Mouse (Mus musculus) heart, embryonic 14.5 days (tissue): ENCODE data around the gene Iqce. TPM values are rescaled to one million over a fixed set of nuclear protein-coding genes. Genes with fewer than 3 reads are reported as not detected.
A peak's percentile ranks its signal among the peaks of the same experiment; 100 is the strongest.
"Not testable (repeated sequence)": the region's sequence is repeated elsewhere in the genome, so short reads cannot be mapped to it uniquely, and the experiment has no call there.

Experiments
- ATAC-seq: fragments of 200-750 bp; cut with Nextera tagmentation; 2 replicates; pipeline ENCODE4 v1.8.0; 2017; ENCODE audit warnings: low read depth, moderate TSS enrichment; ENCODE audit not compliant: insufficient number of reproducible peaks, insufficient read depth, low FRiP score
- H3K27ac ChIP-seq, 2 experiments: fragments of 200-500 bp in 1 of 2; fragments of 300-500 bp in 1 of 2; sonication (generic) in 1 of 2; replicated peaks in 1 of 2; 2 replicates each; pipeline ENCODE4 v1.5.1; 2012 to 2014; ENCODE audit warnings: low read depth in 2 of 2, low read length in 2 of 2, control low read depth in 1 of 2, mild to moderate bottlenecking in 1 of 2, mixed read lengths in 1 of 2; ENCODE audit not compliant: control insufficient read depth in 1 of 2, insufficient read depth in 1 of 2
- H3K27me3 ChIP-seq: fragments of 300-500 bp; sonication (generic); 2 replicates; pipeline ENCODE4 v1.6.1; 2014; ENCODE audit warnings: mild to moderate bottlenecking, low read length, control low read depth; ENCODE audit not compliant: control insufficient read depth, insufficient read depth
- H3K36me3 ChIP-seq: fragments of 300-500 bp; sonication (generic); 2 replicates; pipeline ENCODE4 v1.6.1; 2014; ENCODE audit warnings: mild to moderate bottlenecking, control low read depth, low read length, mixed read lengths; ENCODE audit not compliant: control insufficient read depth, insufficient read depth
- H3K4me1 ChIP-seq, 2 experiments: fragments of 200-500 bp in 1 of 2; fragments of 300-500 bp in 1 of 2; sonication (generic) in 1 of 2; 2 replicates each; pipeline ENCODE4 v1.6.1; 2012 to 2014; ENCODE audit warnings: low read length in 2 of 2, control low read depth in 1 of 2, mixed read lengths in 1 of 2; ENCODE audit not compliant: control insufficient read depth in 2 of 2, insufficient read depth in 2 of 2
- H3K4me2 ChIP-seq: fragments of 300-500 bp; sonication (generic); 2 replicates; pipeline ENCODE4 v1.6.1; 2014; ENCODE audit warnings: mild to moderate bottlenecking, low read length
- H3K4me3 ChIP-seq, 2 experiments: fragments of 200-500 bp in 1 of 2; fragments of 300-500 bp in 1 of 2; sonication (generic) in 1 of 2; 2 replicates each; pipeline ENCODE4 v1.5.1; 2012 to 2014; ENCODE audit warnings: low read length in 2 of 2, mild to moderate bottlenecking in 2 of 2, control low read depth in 1 of 2, low read depth in 1 of 2, moderate library complexity in 1 of 2; ENCODE audit not compliant: control insufficient read depth in 1 of 2, insufficient read depth in 1 of 2
- H3K9ac ChIP-seq: fragments of 300-500 bp; sonication (generic); 2 replicates; pipeline ENCODE4 v1.6.1; 2014; ENCODE audit warnings: mild to moderate bottlenecking, low read length
- H3K9me3 ChIP-seq: fragments of 300-500 bp; sonication (generic); 2 replicates; pipeline ENCODE4 v1.6.1; 2016; ENCODE audit warnings: low read length, control low read depth; ENCODE audit not compliant: control insufficient read depth
- WGBS: fragments of 180-500 bp; shearing (Covaris S2); extraction: QIAGEN DNeasy Blood & Tissue Kit; methylation state at CpG from one replicate; pipeline ENCODE4 v1.1.7; 2014; 5-methylcytosine and 5-hydroxymethylcytosine counted together
- polyA plus RNA-seq: library from polyadenylated mRNA; unstranded; fragments of >200 nt; fragmentation: Nextera tagmentation; extraction: Ambion mirVana; gene quantifications from 2 replicates; pipeline ENCODE4 v1.2.1, GENCODE M21; 2014

Iqce gene
- polyA plus RNA-seq, 1 experiment from 2014 or later = 8.0 TPM

GRCm38 (mm10) chr5:140672603-140673002 lies 29.6 kb downstream of the Iqce start:
- 88% methylated on average over 6 of the region's 6 CpGs for WGBS
- H3K27me3 ChIP-seq, H3K27ac ChIP-seq, H3K9me3 ChIP-seq, H3K9ac ChIP-seq, ATAC-seq, H3K4me3 ChIP-seq, H3K4me2 ChIP-seq, H3K4me1 ChIP-seq: not testable (repeated sequence)
- H3K36me3 ChIP-seq = peaks cover 52% of the 10 kb centered on the region

GRCm38 (mm10) chr5:140672115-140672514 lies 30.1 kb downstream of the Iqce start:
- H3K9ac ChIP-seq = no peak overlapping the region
- no peak for ATAC-seq

GRCm38 (mm10) chr5:140663621-140664180 lies 38.5 kb downstream of the Iqce start:
- WGBS = 52% methylated on average over 7 of the region's 7 CpGs

More at GRCm38 (mm10) chr5:140672115-140672514, 30.1 kb downstream of the Iqce start:
- no peak overlapping the region for H3K27ac ChIP-seq
- H3K4me1 ChIP-seq = peaks cover 0 to 6% of the 10 kb centered on the region in 2 experiments; a peak in 1 of 4 replicates
- H3K27me3 ChIP-seq = no peaks in the 10 kb centered on the region
- WGBS = 66% methylated on average over 6 of the region's 6 CpGs
- peaks cover 8% of the 10 kb centered on the region for H3K9me3 ChIP-seq
- no peak overlapping the region for H3K4me2 ChIP-seq
- H3K36me3 ChIP-seq = peaks cover 50% of the 10 kb centered on the region
- H3K4me3 ChIP-seq = no peak overlapping the region

GRCm38 (mm10) chr5:140662741-140663592 lies 39.2 kb downstream of the Iqce start:
- no peaks in the 10 kb centered on the region for H3K27me3 ChIP-seq
- H3K4me3 ChIP-seq = no peak overlapping the region
- WGBS = 63% methylated on average over 17 of the region's 17 CpGs
- peak overlapping the region in 1 of 2 experiments; percentile 76; a peak in 2 of 4 replicates for H3K27ac ChIP-seq
- H3K4me1 ChIP-seq = peaks cover 20 to 31% of the 10 kb centered on the region in 2 experiments
- no peaks in the 10 kb centered on the region for H3K9me3 ChIP-seq
- 0 out of 2 replicates have a peak overlapping the region, but pooled peaks have one; percentile 47 for H3K4me2 ChIP-seq
- 0 out of 2 replicates have a peak, but pooled peaks cover 3% of the 10 kb centered on the region for H3K36me3 ChIP-seq
- peak overlapping the region; percentile 57; the same call in 1 of the 2 replicates for H3K9ac ChIP-seq
- no peak for ATAC-seq

More at GRCm38 (mm10) chr5:140663621-140664180, 38.5 kb downstream of the Iqce start:
- H3K4me3 ChIP-seq = no peak overlapping the region
- peaks cover 20 to 31% of the 10 kb centered on the region in 2 experiments for H3K4me1 ChIP-seq
- peaks cover 3% of the 10 kb centered on the region; the same call in 1 of the 2 replicates for H3K9me3 ChIP-seq
- H3K9ac ChIP-seq = no peak overlapping the region
- H3K4me2 ChIP-seq = no peak overlapping the region
- no peak overlapping the region for H3K27ac ChIP-seq
- no peaks in the 10 kb centered on the region for H3K27me3 ChIP-seq
- no peak for ATAC-seq
- peaks cover 5% of the 10 kb centered on the region; the same call in 1 of the 2 replicates for H3K36me3 ChIP-seq

GRCm38 (mm10) chr5:140661875-140662643 lies 40.1 kb downstream of the Iqce start:
- Histone ChIP-seq H3K4me2 (peak overlapping the region; percentile 47), H3K4me1 (peaks cover 20 to 31% of the 10 kb centered on the region in 2 experiments), H3K36me3 (0 out of 2 replicates have a peak, but pooled peaks cover 3% of the 10 kb centered on the region), H3K9ac (peak overlapping the region; percentile 57), H3K27me3 (no peaks in the 10 kb centered on the region), H3K4me3 (no peak overlapping the region; a peak in 1 of 4 replicates), H3K27ac (peak overlapping the region; percentile 68 to 76), H3K9me3 (no peaks in the 10 kb centered on the region)
- no peak for ATAC-seq
- WGBS = 30% methylated on average over 12 of the region's 12 CpGs

GRCm38 (mm10) chr5:140661427-140661826 lies 40.8 kb downstream of the Iqce start:
- Histone ChIP-seq H3K4me3 (no peak overlapping the region; a peak in 1 of 4 replicates), H3K4me1 (peaks cover 20 to 31% of the 10 kb centered on the region in 2 experiments), H3K27me3 (no peaks in the 10 kb centered on the region), H3K9me3 (no peaks in the 10 kb centered on the region), H3K9ac (peak overlapping the region; percentile 57), H3K4me2 (peak overlapping the region; percentile 47), H3K36me3 (no peaks in the 10 kb centered on the region), H3K27ac (peak overlapping the region; percentile 68 to 76)
- WGBS = 40% methylated on average over 8 of the region's 8 CpGs
- ATAC-seq = no peak

GRCm38 (mm10) chr5:140660398-140660797 lies 41.8 kb downstream of the Iqce start:
- Histone ChIP-seq H3K4me1 (peaks cover 20 to 31% of the 10 kb centered on the region in 2 experiments), H3K27me3 (no peaks in the 10 kb centered on the region), H3K9me3 (no peaks in the 10 kb centered on the region), H3K27ac (no peak overlapping the region), H3K36me3 (no peaks in the 10 kb centered on the region), H3K4me2 (no peak overlapping the region), H3K9ac (no peak overlapping the region), H3K4me3 (no peak overlapping the region)
- no peak for ATAC-seq
- 87% methylated on average over 1 of the region's 1 CpGs for WGBS
